Mouse (Mus musculus): Measurements from ENCODE around the gene Ppil6.

Gene Ppil6

DNA sequence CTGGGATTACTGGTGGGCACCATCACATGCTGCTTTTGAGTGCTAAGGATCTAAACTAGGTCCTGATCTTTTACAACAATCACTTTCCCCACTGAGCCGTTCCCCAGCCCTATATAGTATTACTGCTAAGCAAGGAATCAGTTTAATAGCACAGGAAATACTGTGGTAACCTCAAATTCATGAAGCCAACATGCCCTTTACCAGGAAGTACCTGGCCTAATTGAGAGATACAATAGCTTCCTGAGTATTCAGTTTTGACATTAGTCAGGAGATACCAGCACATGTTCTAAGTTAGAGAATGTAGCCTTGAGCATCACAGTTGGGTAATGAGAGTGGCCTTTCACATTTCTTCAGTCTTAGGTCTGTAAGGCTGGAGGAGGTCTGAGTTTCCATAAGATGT is 46.5 kb downstream of the Ppil6 start:
- no peak for DNase-seq

DNA sequence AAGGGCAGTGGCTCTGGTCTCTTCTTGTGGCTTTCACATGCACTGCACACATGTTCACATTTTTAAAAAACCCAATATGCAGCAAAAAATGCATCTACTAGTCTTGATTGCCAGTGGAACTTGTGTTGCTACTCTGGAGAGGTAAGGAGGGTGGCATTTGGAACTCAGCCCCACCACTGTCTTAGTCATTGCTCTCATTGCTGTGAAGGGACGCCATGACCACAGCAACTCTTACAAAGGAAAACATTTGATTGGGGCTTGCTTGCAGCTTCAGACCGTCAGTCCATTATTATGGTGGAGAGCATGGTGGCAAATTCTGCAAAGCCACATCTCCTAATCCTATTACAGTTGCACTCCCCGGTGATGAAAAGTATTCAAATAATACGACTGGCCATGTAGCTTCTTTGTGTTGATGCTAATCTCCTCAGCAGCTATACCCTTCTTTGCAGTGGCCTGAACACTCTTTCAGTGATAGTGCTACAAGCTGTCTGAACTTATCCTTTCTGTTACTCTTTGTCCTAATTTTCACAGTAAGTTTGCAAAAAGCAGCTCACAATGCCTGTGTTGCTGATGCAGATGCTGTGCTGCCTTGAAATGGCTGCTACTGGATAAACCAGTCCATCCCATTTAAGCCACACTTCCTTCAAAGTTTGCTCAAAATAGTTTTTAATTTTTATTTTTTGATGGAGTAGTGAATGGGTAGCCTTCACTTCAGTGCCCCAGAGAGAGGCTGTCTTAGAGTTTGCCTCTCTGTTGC is 47.2 kb downstream of the Ppil6 start:
- DNase-seq, result no peak

DNA sequence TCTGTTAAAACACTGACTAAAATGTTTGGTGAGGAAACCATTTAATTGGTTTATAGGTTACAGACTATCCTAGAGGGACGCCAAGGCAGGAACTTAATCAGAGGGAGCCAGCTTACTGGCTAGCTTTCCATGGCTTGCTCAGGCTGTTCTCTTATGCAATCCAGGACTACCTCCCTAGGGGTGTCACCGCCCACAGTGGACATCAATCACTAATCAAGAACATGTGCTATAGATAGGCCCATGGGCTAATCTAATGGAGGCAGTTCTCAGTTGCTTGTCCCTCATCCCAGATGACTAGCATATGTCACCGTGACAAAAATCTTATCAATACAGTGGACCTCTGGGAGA is 47.7 kb downstream of the Ppil6 start:
- no peak for DNase-seq

DNA sequence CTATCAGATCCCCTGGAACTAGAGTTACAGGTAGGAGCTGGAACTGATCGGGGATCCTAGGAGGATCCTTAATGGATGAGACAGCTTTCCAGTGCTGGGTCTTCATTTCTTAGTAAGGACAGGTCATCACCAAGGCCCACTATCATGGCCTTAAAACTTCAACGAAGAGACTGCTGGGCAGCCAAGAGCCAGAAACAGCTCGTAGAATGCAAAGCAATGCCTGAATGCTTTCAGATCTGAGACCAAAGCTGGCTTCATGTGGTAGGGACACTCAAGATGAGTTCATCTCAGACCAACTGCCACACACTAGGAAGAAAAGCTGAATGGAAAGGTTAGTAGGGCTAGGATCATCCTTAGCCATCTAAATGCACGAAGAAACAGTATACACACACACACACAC is 48.7 kb downstream of the Ppil6 start:
- no peak for DNase-seq

DNA sequence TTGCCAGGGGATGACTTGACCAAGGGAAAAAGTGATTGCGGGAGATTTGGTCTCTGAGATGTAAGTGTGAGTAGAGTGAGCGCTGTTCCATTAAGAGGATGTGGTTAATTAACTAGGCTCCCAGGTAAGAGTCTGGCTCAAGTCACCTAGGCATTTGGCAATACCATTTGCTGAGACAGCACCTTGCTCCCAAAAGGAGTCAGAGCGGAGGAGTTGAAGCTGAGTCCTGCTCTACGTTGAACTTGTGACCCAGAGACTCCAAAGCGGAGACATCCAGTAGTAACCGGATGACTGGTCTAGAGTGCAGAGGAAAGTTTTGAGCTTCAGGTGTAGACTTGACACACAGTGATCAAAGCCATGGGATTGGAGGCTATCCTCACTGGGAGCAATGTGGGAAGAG is 51.8 kb downstream of the Ppil6 start:
- DNase-seq, result no peak

DNA sequence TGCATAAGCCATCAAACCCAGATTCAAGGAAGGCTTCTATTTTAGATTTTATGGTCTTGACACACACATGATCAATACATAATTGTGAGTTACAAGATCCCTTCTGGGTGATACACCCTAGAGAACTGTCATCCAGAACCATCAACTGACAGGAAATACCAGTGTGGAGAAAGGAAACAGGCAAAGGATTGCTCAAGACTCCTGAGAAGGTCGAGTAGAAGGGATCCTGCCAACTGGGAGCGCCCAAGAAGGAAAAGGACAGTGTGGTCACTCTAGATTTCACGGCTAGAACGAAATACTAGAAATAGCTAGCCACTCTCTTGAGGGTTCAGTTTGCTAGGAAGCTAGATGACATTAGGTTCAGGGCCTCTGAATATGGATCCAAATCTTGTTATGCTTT is 53.2 kb downstream of the Ppil6 start:
- no peak for DNase-seq

DNA sequence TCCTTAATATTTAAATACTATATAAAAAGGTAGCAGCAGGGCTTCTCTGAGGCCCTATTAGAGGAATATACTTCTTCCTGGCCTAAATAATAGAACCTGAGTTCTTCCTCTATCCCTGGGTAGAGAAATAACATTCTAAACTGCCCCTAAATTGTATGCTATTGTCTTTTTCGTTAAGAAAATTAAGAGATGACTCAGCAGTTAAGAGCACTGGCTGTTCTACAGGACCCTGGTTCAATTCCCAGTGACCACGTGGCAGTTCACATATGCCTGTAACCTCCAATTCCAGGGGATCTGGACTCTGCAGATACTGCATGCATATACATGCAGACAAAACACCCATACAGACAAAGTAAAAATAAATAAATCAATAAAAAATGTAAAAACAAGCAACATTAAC is 53.6 kb downstream of the Ppil6 start:
- no peak for DNase-seq

DNA sequence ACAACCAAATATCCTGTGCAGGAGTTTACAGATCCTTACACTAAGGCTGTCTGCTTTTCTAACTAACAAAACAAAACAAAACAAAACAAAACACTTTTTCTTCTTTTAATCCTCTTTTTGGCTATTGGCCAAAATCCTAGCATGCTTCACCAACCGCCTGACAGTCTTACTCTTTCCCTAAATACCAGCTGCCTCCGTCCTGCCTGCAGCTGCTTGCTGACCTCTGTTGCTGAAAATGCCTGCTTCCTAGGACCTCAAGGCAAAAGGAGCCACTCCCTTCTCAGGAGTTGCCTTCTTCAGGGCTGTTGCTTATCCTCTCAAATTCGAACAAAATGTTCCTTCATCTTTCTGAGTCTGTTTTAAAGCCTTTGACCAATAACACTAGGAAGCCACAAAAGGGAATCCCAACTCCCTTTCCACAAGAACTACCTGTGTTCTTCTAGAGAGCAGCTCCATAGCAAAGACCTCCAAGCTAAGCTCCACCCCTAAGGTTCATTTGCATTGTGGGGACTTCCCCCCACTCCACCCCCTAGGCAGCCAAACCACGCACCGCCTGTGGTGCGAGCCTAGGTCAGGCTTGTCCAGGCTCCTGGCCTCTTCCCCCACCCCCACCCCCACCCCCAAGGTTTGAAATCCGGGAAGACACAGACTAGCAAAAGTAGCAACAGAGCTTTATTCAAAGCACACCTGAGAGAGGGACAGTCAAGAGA is 54.4 kb downstream of the Ppil6 start:
- no peak for DNase-seq

DNA sequence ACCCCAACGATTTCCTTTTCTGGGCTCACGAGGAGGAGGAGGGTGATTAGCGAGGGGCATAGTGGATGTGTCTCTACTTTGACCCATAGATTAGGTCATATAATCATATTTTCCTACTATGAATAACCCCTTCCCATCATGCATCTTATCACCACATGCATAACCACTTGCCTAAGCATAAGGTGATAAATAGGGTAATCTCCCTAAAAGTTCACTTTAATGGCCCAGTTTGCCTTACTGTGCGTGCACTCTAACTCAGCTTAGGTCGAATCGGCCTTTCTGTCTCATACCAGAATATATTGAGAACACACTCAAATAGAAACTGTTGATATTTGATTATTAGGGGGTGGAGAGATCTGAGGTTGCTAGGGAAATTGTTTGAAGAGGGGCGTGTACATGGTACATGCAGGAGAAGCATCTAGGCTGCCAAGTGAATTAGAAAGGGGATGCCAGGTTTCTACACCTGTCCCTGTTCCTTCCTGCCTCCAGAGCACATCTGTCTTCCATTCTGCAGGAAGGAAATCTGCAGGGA is 55.1 kb downstream of the Ppil6 start:
- no peak for DNase-seq

DNA sequence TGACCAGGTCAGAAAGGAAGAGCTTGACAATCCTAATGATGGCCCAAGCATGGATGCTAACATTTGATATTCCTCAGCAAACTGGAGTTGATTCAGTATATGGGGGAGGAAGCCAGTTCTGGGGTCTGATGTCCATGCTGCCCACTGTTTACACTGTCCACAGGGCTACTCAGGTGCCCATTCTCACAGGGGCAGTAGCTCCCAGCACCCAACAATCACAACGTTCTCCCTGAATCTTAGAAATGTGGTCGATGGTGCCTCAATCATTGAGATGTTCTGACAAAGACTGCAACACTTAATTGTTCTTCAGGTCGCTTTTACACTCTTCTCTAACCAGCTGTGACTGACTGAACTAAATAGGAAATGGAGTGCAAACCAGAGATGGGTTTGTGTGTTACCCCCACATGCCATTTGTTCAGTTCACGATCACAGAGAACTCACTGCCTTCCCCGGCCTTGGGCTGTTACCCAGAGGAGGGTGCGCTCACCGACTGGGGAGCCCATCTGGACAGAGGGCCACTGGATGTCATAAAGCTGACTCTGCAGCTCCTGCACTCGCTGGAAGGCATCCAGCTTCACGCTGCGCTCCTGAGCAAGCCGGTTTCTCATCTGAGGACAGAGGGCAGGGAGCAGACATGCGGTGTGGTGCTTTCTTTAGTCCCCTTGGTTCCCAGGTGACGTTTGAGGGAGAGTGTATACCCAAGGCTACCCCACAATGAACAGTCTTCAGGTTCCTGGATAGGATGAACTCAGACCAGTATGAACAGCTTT is 56.3 kb downstream of the Ppil6 start:
- no peak for DNase-seq

DNA sequence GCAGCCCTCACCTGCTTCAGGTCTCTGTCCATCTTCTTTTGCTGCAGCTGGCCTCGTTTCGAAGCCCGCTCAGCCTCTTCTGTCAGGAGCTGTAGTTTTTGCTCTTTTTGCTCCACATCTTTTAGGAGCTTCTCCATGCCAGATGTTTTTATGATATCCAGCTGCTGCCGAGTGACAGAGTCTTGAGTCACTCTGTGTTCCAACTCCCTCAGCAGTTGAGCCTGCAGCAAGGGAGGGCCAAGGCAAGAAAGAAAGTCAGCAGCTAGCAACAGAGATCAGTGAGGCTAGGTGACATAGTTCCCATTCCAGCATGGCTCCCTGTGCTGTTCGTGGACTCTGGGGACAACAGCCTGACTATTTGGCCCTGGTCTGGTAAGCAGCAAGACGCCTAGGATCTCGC is 60.5 kb downstream of the Ppil6 start:
- no peak for DNase-seq

DNA sequence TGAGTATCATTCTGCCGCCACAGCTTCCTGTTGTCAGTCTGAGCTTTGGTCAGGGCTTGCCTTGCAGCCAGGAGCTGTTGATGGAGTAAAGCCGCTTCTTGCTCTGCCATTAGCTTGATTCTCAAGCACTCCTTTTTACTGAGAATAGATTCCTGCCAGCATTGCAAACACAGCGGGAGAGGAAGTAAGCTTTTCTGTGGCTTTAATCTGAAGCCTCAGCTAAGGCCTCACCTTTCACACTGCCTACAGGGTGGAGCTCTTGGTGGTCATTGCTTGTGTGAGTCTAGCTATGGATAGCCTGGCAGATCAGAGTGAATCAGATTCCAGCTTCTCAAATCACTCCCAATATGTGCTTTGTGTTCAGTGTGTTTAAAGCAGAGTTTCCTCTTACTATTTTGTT is 62.1 kb downstream of the Ppil6 start:
- no peak for DNase-seq

DNA sequence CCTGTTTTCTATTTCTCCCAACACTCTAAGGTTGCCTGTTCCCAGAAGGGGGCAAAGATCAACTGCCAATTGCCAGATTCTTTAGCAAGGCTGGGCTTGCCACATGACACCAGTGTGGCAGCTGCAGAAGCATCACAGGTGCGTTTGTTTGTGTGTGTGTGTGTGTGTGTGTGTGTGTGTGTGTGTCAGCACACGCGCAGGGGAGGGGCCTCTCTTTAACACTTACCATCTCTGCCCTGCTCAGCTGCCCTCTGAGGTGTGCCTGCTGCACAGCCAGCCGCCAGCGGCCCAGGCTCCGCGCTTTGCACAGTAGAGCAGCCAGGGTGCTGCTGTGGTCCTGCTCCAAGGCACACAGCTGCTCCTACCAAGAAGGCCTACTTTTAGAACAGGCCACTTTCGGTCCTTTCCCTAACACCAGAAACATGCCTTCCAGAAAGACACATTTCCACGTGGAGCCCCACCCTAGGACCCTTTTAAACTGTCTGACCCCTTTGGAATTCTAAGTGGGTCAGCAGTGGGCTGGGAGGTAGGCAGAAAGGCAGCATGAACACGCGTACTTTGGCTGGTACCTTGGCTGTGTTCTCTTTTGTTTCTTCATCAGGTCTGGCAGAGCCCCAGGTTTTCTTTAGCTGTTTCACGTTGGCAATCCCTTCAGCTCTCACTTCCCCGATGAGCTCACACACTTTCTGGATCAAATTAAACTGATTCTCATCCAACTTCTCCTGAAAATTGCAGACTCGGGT is 62.8 kb downstream of the Ppil6 start:
- peak; percentile 25 for DNase-seq

DNA sequence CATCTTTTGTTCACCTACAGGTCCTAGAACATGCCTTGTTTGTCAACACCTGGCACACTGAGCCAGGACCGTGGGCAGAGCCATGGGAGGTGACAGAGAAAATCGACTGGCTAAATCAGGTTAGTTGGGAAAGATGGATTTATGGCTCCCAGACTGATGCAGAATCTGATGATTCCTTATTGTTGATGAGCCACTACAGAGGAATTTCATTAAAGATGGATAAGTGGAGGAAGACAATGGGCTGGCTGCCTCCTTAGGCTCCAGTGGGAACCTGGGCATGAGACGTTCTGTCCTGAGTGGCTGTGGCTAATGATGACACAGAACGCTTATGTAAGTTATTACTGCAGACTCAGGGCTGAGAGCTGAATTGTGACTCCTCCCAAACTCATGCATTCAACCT is 63.5 kb downstream of the Ppil6 start:
- peak; percentile 11 for DNase-seq

DNA sequence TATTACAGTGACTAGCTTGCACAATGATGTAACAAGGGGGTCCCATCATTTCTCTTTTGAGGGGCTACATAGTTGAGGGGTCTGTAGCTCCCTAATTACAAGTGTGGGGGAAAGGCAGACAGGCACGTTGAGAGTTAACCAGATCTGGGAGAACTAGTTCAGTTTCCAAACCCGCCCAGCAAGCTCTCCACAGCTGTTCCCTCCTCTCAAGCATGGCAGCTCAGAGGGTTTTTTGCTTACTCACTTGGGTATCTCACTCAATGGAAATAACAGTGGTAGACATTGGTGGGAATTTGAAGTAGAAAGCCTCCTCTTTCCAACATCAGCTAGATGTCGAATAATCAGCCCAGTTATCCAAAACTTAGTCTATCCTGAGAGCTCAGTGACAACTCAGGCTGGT is 64.8 kb downstream of the Ppil6 start:
- no peak for DNase-seq

DNA sequence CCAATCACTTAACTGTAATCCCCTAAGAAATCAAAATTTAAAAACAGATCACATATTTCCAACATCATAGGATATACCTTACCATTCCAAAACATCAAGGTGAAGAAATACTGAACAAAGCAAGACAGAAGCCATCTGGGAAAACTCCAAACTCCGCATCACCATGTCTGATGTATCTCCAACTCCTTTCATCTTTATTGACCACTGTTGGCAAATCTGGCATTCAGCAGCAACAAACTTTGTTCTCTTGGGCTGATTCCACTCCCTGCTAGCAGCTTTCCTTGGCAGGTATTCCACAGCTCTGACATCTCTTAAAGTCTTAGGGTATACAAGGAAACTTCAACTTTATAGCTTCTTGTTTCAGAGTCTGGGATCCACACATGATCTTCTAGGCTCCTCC is 68.2 kb downstream of the Ppil6 start:
- DNase-seq, result no peak

DNA sequence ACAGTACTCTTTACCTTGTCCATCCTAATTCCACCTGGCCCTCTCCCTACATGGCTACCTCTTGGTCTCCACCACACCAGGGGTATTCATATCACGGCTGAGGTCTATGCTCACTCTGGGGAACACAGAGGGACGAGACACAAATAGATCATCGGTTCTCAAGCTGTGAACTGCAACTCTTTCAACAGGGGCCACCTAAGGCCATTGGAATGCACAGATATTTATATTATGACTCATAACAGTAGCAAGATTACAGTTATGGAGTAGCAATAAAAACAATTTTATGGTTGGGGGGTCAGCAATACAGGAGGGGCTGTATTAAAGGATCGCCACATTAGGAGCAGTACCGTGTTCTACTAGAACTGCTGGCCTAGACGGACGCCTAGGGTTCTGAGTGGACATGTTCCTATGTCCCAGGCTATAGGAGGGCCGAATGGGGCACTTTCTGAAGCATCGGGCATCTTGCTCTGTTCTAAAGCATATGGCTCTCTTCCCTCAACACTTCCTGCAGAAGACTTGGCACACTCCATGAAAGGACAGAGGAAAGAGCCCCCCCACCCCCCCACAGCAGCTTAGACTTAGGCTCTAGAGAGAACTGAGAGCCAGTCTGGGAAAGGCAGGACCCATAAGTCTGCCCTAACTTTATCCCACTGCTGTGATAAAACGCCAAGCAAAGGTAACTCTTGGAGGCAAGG is 71.6 kb downstream of the Ppil6 start:
- no peak for DNase-seq
